Mouse (Mus musculus) embryo, embryonic 9.5 days (tissue): ENCODE results near the gene Ufc1.

Source experiments
- DNase-seq: peaks from one replicate; pipeline ENCODE4 v3.0.0-alpha.2; 2017; ENCODE audit errors: extremely low spot score

Ufc1 gene

DNA sequence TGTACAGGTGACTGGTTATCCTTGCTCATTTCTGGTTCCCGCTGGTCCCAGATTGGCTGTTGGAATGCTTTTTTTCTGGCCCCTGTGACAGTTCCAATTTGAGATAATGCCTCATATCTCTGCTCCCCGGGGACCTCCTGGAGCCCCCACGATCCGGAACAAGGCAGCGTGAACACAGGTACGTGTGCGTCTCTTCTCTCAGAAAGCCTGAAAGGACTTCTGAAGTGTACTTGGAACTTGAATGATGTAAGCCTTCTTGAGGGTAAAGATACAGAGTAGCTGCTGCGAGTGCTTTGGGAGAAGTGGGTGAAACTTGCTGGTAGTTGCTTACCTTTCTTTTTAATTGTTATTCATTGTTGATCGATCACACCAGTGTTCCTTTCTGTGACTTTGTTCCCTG is 23.6 kb downstream of the Ufc1 start:
- no peak for DNase-seq

- DNase-seq = no peak
Observed at GRCm38 (mm10) chr1:171270573-171270900, 24.3 kb downstream of the Ufc1 start.

- peak; percentile 96 for DNase-seq
Observed at GRCm38 (mm10) chr1:171269848-171270572, 24.8 kb downstream of the Ufc1 start, which contains the start of gene B4galt3. Gene B4galt3, plus strand, starts transcription at chr1:171270328.

- no peak for DNase-seq
Observed at GRCm38 (mm10) chr1:171268341-171268740, 26.5 kb downstream of the Ufc1 start.

DNA sequence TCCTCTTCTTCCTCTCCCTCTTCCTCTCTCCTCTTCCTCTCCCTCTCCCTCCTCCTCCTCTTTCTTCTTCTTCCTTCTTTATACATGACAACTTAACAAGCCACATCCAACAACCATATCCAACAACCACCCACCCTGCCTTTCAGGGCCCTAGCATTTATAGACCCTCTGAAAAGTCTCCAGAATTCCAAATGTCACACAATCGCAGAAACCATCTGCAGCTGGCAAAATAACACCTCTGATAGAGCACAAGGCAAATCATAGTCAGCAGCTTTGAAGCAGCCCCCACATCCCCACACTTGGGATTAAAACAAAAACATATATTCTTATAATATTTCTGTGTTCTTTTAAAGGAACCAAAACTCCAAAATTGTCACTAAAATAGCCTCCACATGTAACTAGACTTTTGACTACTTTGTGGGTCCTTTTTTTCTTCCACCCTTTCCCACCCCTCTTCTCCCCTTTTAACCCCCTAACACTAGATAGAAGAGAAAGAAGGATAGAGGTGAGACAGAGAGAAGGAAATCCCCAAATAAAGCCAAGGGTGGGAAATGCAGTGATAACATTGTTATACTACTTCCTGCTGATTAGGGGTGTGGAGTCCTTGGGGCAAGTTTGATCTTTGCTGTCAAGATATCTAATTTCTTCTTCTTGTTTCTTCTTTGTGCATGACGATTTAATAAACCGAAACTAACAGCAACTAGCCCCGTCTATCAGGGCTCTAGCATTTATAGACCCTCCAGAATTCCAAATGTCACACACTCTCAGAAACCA is 28.7 kb downstream of the Ufc1 start:
- DNase-seq = no peak

DNA sequence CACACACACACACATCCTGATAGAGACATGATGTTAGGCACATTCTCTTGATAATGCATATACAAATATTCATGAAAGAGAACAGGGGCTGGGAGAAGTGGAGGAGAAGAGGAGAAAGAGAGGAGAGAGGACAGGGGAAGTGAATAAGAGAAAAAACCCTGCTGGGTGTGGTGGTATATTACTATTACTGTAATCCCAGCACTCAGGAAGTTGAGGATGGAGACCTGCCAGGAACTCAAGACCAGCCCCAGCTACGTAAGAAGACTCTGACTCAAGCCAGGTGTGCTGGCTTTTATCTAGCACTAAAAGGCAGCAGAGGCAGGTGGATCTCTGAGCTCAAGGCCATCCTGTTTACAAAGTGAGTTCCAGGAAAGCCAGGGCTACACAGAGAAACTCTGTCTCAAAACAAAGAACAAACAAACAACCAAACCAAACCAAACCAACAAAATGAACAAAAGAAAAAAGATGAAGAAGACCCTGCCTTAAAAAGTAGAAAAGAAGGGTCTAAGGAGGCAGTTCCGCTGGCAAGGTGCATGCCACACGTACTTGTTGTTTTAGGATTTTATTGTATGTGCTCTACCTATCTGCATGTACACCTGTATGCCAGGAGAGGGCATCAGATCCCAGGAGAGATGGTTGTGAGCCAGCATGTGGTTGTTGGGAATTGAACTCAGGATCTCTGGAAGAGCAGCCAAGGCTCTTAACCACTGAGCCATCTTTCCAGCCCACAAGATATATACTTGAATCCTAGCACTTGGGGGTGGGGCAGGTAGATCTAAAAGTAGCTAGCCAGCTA is 31.0 kb downstream of the Ufc1 start:
- no peak for DNase-seq

DNA sequence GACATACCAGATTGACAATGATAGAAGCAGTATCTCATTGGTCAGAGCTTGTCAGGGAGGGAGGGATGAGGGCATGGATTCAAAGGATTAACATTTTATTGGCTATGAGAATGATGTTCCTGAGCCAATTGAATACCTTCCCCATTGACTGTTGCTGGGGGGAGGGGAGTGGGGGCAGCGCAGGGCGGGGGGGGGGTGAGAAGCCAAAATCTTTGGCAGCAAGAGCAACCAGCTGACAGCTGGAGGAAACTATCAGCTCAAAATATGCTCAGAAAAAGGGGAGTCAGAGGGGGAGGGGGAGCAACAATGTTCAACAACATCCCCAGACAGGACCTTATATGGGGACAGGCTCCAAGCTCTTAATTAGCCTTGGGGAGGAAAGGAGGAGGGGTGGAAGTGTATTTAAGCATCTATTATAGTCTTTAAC is 31.6 kb downstream of the Ufc1 start:
- DNase-seq = no peak

DNA sequence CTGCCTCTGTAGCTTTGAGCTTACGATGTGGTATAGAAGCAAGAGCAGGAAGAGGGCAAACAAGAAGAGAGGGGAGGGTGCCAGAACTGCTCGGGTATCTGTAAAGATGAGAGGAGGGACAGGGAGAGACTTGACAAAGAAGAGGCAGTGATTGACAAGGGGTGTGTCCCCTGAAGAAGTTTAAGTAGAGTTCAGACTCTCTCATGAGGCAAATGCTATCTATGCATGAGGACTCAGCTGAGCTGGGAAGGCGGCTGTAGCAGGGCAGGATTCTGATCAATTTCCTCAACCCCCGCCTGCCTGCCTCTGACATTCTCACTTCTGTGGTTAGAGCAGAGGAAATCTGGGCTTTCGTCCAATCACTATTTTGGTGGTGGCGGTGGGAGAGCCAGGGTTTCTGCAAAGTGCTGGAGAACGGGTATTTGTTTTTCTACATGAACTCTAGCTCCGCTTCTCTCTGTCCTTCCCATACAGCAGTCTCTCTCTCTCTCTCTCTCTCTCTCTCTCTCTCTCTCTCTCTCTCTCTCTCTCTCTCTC is 32.2 kb downstream of the Ufc1 start:
- no peak for DNase-seq

- no peak for DNase-seq
Observed at GRCm38 (mm10) chr1:171260316-171260715, 34.5 kb downstream of the Ufc1 start.

- no peak for DNase-seq
Observed at GRCm38 (mm10) chr1:171258921-171259320, 35.9 kb downstream of the Ufc1 start.

GRCm38 (mm10) chr1:171257781-171258180 is 37.0 kb downstream of the Ufc1 start:
- DNase-seq = no peak

DNA sequence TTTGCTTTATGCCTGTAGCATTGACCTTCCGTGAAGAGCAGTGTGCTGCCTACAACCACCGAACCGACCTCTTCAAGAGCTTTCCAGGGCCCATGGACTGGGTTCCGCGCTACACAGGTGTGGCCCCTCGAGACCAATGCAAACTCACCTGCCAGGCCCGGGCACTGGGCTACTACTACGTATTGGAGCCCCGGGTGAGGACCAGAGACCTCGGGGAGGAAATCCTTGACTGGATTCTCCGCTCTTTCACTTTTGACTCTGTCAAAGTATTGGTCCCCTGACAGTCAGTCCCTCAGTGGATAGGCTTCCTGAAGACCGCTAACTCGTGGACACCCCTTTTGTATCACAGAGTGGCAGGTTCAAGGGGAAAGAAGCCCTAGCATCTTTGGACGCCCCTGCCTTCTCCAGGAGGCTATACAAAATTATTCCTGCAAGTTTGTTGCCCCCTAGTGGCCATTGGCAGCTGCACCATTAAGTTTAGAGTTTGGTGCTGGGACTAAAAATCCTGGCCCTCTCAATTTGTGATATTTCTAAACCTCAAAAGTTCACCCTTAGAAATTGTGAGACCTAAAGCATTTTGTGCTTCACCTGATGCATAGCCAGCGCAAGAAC is 37.8 kb downstream of the Ufc1 start:
- peak; percentile 55 for DNase-seq

DNA sequence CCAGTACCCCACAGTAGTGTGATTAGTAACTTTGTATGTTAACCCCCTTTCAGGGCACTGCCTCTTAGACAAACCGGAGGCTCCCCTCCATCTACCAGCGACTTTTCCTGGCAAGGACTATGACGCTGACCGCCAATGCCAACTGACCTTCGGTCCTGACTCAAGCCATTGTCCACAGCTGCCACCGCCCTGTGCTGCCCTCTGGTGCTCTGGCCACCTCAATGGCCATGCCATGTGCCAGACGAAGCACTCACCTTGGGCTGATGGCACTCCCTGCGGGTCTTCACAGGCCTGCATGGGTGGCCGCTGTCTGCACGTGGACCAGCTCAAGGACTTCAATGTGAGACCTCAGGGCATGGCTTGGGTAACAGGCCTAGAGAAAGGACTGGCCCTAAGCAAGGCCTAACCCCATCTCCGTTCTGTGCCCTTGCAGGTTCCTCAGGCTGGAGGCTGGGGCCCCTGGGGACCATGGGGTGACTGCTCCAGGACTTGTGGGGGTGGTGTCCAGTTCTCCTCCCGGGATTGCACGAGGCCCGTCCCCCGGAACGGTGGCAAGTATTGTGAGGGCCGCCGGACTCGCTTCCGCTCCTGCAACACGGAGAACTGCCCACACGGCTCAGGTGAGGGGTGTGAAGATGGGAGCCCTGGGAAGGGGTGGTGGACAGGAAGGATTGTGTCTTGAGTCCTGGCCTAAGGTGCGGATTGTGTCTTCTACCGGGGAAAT is 38.6 kb downstream of the Ufc1 start:
- no peak for DNase-seq

- no peak for DNase-seq
Observed at GRCm38 (mm10) chr1:171252415-171252814, 42.4 kb downstream of the Ufc1 start.

- peak; percentile 80 for DNase-seq
Observed at GRCm38 (mm10) chr1:171251594-171252324, 43.1 kb downstream of the Ufc1 start.

GRCm38 (mm10) chr1:171250680-171251593 is 43.9 kb downstream of the Ufc1 start, which contains the start of gene Ndufs2:
Gene Ndufs2, minus strand, starts transcription at chr1:171251388.
- DNase-seq = no peak

DNA sequence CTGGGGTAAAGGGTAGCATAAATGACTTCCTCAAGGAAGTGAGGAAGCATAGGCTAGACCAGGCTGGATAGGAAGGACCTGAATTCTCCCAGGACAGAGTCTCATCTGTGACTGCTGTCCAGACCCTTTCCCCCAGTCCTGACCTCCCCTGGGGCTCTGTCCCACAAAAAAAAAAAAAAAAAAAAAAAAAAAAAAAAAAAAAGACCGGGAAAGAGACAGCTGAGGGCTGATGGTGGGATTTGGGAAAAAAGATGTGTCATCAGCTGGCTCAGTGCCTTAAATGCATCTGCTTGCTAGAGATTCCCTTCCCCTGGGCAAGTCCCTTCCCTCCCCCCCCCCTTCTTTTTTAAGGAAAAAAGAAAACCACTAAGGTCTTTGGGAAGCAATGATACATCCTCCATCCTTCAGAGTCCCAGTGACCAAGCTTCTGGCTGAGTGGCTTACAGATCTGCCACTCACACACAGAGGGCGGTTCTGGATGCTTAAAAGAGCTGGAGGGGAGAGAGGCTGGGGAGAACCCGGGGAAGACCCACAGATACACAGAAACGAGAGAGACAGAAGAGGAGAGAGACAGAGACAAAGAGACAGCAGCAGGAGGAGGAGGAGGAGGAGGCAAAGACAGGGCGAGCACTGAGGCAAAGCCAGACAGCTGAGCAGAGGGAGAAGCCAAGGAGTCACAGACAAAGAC is 44.8 kb downstream of the Ufc1 start, which contains the start of gene Adamts4:
Gene Adamts4, plus strand, starts transcription at position 509 of the 688 bp plus-strand sequence.
- DNase-seq = peak; percentile 58
